In the genomic region with DNA sequence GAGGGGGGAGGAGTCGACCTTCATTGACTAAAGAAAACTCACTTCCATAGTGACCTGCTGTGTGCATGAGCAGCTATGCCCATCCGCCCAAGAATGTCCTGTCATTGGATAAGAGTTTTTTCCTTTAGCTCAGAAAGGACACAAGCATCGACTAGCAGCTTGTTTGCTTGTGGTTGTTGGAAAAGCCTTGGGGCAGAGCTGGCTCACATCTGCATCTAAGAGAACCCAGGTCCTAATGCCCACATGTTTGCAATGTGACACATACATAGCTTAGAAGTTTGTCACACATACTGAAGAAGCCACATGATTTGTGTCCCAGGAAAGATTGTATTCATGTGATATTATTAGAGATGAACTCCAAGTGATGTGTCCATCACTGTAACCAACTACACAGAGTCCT, we compare ENCODE assay signal across 11 mouse cellular contexts.
"Had no signal": no experiment of that assay in that cellular context is flagged by ENCODE, and none has a peak within 500 bp of the region (broad histone marks: within the 10 kb centered on the region; RNA-seq: fewer than 3 reads in every experiment).

No protein-coding gene starts in this region.

- DNase-seq: gastrocnemius, postnatal 14 days; gastrocnemius, postnatal 36 days; heart, adult 18-20 months; heart, postnatal 10 days; kidney, adult 11 months; kidney, adult 2 months; kidney, adult 9 months; kidney, postnatal 25 days; kidney, postnatal 4 days; liver; liver, embryonic 13.5 days had no signal
